Mouse (Mus musculus): ENCODE data around the gene Fyn. TPM values are rescaled to one million over a fixed set of nuclear protein-coding genes. Genes with fewer than 3 reads are reported as not detected.

Fyn gene
- total RNA-seq, 2 experiments from 2014 or later: 6.0 to 9.2 TPM

DNA sequence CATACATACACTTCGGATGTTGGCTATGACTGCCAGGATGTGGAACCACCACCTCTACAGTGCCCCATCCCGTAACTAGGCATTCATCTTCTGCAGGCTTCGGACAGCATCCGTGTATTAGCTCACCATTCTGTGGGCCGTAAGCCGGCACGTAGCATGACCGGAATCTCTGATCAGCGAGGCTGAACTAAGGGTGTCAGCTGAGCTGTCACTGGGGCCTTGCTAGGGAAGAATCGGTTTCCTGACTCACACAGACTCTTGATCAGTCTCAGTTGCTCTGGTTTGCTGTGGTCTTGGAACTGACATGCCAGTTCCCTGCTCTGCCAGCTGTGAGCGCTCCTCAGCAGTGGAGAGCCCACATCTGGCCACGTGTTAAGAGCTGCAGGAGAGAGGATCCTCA, 137.7 kb downstream of the Fyn start:
- DNase-seq (ENCODE audit: low spot score): peak; percentile 13

DNA sequence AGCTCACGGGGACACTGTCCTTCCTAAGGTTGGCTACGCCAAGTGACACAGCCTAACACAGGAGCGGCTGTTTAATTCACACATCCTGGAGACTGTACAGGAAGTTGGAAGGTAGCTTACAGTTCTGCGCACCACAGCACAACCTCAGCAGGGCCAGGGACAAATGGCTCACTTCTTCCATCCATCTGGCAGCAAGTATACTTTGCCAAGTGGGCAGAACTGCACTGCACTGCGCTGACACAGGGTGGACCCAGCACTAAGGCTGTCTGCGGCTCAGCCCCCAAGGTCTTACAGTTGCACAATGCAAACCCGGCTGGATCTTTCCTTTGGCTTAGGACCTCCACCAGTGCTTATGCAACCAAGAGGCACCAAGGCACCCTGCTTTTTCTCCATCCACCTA, 138.2 kb downstream of the Fyn start:
- peak; percentile 55 for DNase-seq (ENCODE audit: low spot score)

GRCm38 (mm10) chr10:39508801-39509200, 140.1 kb downstream of the Fyn start:
- DNase-seq (ENCODE audit: low spot score): no peak

DNA sequence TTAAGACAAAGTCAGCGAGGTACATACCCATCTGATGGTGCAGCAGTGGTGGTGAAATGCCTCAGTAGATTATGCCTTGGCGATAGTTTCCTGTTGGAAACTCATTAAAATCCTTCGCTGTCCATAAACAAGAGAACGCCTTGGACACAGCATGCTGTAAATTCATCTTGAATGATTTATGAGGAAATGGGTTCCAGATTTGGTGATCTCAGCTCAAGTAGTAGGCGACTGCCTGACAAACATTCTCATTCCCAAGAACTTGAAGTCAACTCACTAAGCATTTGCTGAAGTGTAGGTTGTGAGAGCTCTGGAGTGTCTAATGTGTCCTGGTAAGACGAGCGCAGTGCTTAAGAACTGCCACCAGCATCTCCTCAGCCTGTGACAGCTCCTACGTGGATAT, 141.3 kb downstream of the Fyn start:
- no peak for DNase-seq (ENCODE audit: low spot score)

- peak; percentile 46 for DNase-seq (ENCODE audit: low spot score)
Measured at GRCm38 (mm10) chr10:39512631-39513314, 144.1 kb downstream of the Fyn start.

DNA sequence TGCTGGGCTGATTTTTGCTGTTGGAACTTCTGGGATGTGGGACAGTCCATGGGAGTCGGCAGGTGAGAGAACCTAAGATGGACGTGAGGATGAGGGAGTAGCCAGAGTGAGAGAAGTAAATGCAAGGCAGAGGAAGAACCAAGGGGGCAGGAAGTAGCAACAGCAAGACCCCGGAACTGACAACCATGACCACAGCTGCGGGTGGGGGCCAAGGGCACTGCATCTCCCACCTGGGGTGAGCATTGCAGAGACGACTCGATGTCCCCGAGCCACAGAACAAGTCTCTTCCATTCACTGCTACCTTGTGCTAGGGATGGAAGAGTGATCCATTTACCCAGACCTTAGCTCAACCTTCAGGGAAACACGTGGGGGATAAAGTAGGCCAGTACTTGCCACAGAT, 146.3 kb downstream of the Fyn start:
- DNase-seq (ENCODE audit: low spot score): no peak

GRCm38 (mm10) chr10:39516541-39517133, 148.0 kb downstream of the Fyn start:
- DNase-seq (ENCODE audit: low spot score): no peak

DNA sequence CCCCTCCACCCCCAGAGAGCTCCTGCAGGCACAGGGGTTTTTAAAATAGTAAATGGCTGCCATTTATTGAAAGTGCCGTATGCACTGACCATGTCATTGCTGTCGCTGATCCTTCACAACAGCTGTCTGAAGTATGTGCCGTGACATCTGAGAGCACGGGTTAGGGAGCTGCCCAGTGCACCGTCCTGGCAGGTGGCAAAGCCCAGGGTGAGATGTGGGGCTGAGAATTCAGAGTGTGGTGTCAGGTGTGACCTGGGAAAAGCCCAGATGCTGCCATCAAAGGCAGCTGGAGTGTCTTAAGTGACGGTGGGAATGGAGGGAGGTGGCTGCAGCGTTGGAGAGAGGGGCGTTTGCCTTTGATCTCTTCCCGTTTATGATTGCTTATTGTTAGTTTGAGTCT, 148.7 kb downstream of the Fyn start:
- DNase-seq (ENCODE audit: low spot score): peak; percentile 75

GRCm38 (mm10) chr10:39518232-39518631, 149.6 kb downstream of the Fyn start:
- no peak for DNase-seq (ENCODE audit: low spot score)

DNA sequence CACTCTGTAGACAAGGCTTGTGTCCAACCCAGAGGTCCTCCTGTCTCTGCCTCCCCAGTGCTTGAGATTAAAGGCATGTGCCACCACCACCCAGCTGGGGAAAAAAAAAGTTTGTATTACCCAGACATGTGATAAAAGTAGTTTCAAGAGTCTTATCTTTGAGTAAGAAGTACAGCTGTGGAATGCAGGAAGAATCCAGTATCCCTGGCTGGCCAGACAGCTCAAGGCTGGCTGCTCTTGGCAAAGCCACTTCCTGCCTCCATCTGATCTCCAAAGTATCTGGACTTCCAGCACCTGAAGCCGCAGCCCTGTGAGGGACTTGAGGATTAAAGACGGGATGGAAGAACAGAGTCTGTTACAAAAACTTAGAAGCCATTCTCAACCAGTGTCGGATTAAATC, 150.2 kb downstream of the Fyn start:
- DNase-seq (ENCODE audit: low spot score): no peak

- peak; percentile 79 for DNase-seq (ENCODE audit: low spot score)
Measured at GRCm38 (mm10) chr10:39520123-39520989, 151.7 kb downstream of the Fyn start.

DNA sequence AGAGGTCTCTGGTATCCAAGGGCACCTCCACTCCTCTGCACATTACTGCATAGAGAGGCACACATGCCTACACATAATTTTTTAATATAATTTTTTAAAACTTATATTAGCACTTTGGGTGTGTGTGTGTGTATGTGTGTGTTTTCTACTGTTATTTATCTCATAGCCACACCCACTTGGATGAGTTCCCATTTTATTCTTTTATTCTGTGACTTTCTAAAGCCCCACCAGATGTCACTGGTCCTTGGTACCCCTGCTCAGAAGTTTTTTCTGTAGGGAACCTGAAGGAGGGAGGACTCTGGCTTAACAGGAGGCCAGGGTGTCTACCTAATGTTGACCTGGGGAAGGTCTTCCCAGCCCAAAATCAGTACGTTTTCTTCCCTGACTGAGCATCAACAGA, 152.7 kb downstream of the Fyn start:
- no peak for DNase-seq (ENCODE audit: low spot score)

DNA sequence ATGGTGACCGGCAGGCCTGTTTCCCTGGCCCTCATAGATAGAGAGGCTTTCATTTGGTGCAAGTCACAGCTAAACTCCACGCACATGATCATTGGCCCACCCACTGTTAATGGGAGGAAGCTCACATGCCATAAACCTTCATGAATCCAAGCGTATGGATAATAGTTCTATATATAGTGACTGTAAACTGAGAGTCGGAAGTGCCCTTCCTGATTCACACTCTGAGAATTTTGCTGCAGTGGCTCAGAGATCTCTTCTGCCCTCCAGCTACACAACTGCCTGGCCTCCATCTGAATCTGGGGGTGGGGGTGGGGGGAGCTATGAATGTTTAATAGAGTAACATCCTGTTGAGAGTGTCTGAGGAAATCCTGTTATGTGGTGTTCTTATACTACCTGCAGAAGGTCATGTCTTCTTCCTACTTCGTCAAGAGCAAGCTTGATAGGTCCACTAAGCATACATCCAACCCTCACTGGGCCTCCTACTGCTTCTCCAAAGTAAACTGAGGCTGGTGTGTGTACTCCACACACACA, 153.3 kb downstream of the Fyn start:
- no peak for DNase-seq (ENCODE audit: low spot score)

- DNase-seq (ENCODE audit: low spot score): no peak
Measured at GRCm38 (mm10) chr10:39522857-39523614, 154.4 kb downstream of the Fyn start.

GRCm38 (mm10) chr10:39524355-39524754, 155.7 kb downstream of the Fyn start:
- no peak for DNase-seq (ENCODE audit: low spot score)

DNA sequence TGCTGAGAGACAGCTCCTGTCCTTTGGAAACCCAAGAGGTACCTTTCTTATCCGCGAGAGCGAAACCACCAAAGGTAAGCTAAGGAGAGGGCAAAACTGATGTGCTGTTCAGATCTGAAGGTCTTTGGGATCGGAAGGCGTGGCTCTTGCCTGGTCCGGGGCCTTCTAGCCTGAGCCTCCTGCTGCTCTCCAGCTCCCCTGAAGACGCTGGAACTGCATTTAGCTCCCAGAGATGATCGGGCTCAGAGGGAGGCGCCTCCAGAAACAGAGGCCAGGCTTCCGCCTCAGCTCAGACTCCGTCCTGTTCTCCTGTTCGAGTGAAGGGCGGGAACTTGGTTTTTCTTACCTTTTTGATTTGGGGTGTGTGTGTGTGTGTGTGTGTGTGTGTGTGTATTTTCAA, 156.8 kb downstream of the Fyn start:
- DNase-seq (ENCODE audit: low spot score): no peak

- no peak for DNase-seq (ENCODE audit: low spot score)
Measured at GRCm38 (mm10) chr10:39527113-39527512, 158.5 kb downstream of the Fyn start.

DNA sequence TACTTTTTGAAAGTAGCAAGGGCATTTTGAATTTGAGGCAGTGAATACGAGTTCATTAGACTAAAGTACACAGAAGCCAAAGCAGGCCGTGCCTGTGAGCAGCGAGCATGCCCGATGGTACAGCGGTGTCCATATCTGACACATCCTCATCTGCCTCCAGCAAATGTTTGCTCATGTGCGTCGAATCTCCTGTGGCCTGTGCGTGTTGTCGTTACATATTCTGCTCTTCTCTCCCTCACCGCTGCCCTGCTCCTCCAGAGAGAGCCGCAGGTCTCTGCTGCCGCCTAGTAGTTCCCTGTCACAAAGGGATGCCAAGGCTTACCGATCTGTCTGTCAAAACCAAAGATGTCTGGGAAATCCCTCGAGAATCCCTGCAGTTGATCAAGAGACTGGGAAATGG, 160.5 kb downstream of the Fyn start:
- no peak for DNase-seq (ENCODE audit: low spot score)

- no peak for DNase-seq (ENCODE audit: low spot score)
Measured at GRCm38 (mm10) chr10:39532008-39532740, 163.5 kb downstream of the Fyn start.

DNA sequence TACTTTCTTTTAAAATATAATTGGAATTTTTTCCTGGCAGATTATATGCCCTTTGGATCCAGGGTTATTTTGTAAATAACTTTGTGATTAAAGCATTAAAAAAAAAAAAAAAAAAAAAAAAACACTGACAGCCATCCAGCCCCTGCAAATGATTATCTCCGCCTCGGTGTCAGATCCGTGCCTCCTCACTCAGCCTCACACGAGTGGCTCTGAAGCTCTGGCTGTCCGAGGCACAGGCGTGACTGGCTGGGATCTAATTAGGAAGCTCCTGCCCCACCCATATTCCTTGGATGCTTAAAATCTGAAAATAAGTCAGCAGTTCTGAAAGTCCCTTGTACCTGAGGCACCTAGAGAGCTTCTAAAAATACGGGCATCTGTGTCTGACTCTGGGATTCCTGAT, 164.2 kb downstream of the Fyn start:
- no peak for DNase-seq (ENCODE audit: low spot score)
